Mouse (Mus musculus) kidney, embryonic 16.5 days (tissue): Measurements from ENCODE around the gene Immt. TPM values are rescaled to one million over a fixed set of nuclear protein-coding genes. Genes with fewer than 3 reads are reported as not detected.

Source experiments
- ATAC-seq: fragments of 200-750 bp; cut with Nextera tagmentation; 2 replicates; pipeline ENCODE4 v1.8.0; 2017; ENCODE audit warnings: moderate TSS enrichment; ENCODE audit not compliant: low FRiP score, low TSS enrichment
- H3K27ac ChIP-seq: fragments of 300-500 bp; sonication (generic); 2 replicates; pipeline ENCODE4 v1.5.1; 2014; ENCODE audit warnings: low read length
- H3K27me3 ChIP-seq: fragments of 300-500 bp; sonication (generic); 2 replicates; pipeline ENCODE4 v1.6.1; 2014; ENCODE audit warnings: low read length, control low read depth, mixed read lengths; ENCODE audit not compliant: insufficient read depth
- H3K36me3 ChIP-seq: fragments of 300-500 bp; sonication (generic); 2 replicates; pipeline ENCODE4 v1.6.1; 2014; ENCODE audit warnings: low read length, control low read depth, mixed read lengths; ENCODE audit not compliant: insufficient read depth
- H3K4me1 ChIP-seq: fragments of 300-500 bp; sonication (generic); 2 replicates; pipeline ENCODE4 v1.6.1; 2014; ENCODE audit warnings: low read length, control low read depth, mixed read lengths; ENCODE audit not compliant: insufficient read depth
- H3K4me2 ChIP-seq: fragments of 300-500 bp; sonication (generic); replicated peaks from 2 replicates; pipeline ENCODE4 v1.6.1; 2014; ENCODE audit warnings: low read depth, low read length
- H3K4me3 ChIP-seq: fragments of 300-500 bp; sonication (generic); 2 replicates; pipeline ENCODE4 v1.5.1; 2014; ENCODE audit warnings: mild to moderate bottlenecking, low read length
- H3K9ac ChIP-seq: fragments of 300-500 bp; sonication (generic); replicated peaks from 2 replicates; pipeline ENCODE4 v1.6.1; 2014; ENCODE audit warnings: low read length
- H3K9me3 ChIP-seq: fragments of 300-500 bp; sonication (generic); 2 replicates; pipeline ENCODE4 v1.6.1; 2016; ENCODE audit warnings: low read length, control low read depth
- WGBS: fragments of 180-500 bp; shearing (Covaris S2); extraction: QIAGEN DNeasy Blood & Tissue Kit; methylation state at CpG from one replicate; pipeline ENCODE4 v1.1.7; 2014; 5-methylcytosine and 5-hydroxymethylcytosine counted together
- polyA plus RNA-seq: library from polyadenylated mRNA; unstranded; fragments of >200 nt; fragmentation: Nextera tagmentation; extraction: Ambion mirVana; gene quantifications from 2 replicates; pipeline ENCODE4 v1.2.1, GENCODE M21; 2015

Immt gene
- polyA plus RNA-seq, 1 experiment from 2014 or later = 251 TPM

DNA sequence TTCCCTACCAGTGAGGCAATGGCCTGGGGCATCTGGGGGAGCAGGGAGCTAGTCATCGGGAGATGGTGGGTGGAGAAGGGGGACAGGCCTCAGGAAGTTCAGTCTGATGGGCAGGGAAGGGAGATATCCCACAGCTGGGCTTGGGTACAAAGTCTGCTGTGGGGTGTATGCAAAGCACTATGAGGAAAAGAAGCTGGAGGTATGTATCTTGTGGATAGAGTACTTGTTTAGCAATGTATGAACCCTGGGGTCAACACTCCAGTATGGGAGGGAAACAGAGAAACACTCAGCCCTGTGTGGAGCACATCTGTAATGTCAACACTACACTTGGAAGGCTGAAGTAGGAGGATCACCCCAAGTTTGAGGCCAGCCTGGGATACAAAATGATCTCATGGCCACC, 24.4 kb upstream of the Immt start:
- Histone ChIP-seq H3K27me3 (no peaks in the 10 kb centered on the region), H3K9me3 (no peaks in the 10 kb centered on the region), H3K4me1 (no peaks in the 10 kb centered on the region), H3K4me3 (no peak overlapping the region), H3K36me3 (peaks cover 6% of the 10 kb centered on the region; the same call in 1 of the 2 replicates), H3K9ac (no peak overlapping the region), H3K4me2 (no peak overlapping the region), H3K27ac (no peak overlapping the region)
- WGBS = 48% methylated on average over 1 of the region's 1 CpGs
- ATAC-seq = no peak

DNA sequence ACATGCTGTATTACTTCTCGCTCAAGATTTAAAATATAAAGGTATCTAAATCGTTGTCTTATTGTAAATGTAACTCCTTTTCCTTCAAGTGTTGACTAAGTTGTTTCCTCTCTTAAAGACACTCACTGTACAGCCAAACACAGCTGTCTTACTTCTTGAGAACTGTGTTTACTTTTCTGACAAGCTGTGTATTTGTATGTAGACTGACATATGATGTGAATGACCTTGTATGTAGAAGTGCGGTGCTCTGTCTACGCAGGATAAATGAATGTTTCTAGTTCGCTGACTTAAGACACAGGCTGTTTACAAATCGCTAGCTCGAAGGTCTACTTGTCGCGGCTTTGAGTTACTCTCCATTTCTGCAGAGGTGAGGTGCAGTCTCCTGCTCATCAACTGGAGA, 21.2 kb upstream of the Immt start:
- Histone ChIP-seq H3K27ac (no peak overlapping the region), H3K9me3 (no peaks in the 10 kb centered on the region), H3K4me1 (no peaks in the 10 kb centered on the region), H3K9ac (no peak overlapping the region), H3K4me2 (no peak overlapping the region), H3K36me3 (peaks cover 12% of the 10 kb centered on the region), H3K27me3 (no peaks in the 10 kb centered on the region), H3K4me3 (no peak overlapping the region)
- no peak for ATAC-seq
- 72% methylated on average over 9 of the region's 9 CpGs for WGBS

DNA sequence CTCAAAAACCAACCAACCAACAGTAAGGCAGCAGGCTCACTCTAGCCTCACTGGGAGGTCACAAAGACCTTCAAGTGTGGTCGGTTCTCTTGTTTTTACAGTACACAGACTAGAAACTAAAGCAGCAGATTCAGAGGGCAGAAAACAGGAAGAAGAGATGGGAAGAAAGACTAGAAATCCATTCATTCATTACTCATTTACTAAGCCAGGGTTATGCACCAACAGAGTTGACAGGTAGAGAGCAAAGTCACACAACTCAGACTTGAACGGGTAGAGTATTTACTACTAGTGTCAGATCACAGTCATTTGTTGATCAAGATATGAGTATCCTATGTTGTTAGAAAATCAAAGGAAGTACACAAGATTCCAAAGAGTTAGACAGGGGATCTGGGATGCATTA, 18.3 kb upstream of the Immt start:
- Histone ChIP-seq H3K27ac (no peak overlapping the region), H3K9ac (no peak overlapping the region), H3K36me3 (peaks cover 38% of the 10 kb centered on the region), H3K4me3 (no peak overlapping the region), H3K27me3 (no peaks in the 10 kb centered on the region), H3K9me3 (no peaks in the 10 kb centered on the region), H3K4me1 (no peaks in the 10 kb centered on the region), H3K4me2 (no peak overlapping the region)
- 74% methylated on average over 2 of the region's 2 CpGs for WGBS
- ATAC-seq = no peak

DNA sequence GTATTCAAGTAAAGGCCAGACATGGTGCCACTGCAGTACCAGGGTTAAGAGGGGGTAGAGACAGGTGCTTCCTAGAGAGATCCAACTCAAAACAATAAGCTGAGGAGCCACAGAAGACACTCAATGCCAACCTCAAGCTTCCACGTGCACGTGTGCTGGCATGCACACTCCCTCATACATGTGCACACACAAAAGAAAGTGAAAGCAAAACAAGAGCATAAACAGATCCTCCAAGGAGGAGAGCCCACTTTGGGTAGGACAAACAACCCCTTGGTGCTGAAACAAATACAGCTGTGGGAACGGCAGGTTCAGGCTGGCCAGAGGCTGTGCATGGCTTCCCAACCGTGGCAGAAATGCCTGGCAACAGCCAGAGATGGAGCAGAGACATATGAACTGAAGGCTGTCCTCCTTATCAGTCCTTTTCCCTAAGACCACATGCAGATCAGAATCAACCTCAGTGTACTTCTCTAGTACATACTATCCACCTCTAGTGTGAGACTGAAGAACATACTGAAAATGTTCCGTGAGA, 11.3 kb upstream of the Immt start:
- Histone ChIP-seq H3K9ac (peak overlapping the region; percentile 25; the same call in 1 of the 2 replicates), H3K4me1 (peaks cover 15% of the 10 kb centered on the region), H3K27me3 (no peaks in the 10 kb centered on the region), H3K4me3 (no peak overlapping the region), H3K9me3 (no peaks in the 10 kb centered on the region), H3K27ac (no peak overlapping the region), H3K36me3 (peaks cover 34% of the 10 kb centered on the region), H3K4me2 (no peak overlapping the region)
- peak; percentile 68 for ATAC-seq
- WGBS = 63% methylated on average over 5 of the region's 5 CpGs

DNA sequence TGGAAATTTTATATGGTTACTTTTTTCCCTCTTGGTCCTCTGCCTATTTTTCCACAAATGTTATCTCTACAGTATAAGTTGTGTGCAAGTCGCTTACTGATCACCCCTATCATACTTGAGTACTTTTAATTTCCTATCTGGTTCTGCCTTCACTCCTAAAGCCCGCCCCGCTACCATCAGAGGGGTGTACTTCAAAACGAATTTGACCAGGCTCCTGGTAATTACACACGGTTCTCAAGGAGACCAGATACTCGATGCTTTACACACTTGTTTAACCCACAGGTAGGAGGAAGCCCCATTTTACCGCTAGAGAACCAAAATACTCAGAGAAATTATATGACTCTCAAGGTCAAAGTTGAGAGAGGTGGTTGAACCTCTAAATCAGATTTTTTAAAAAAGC, 8.0 kb upstream of the Immt start:
- 2% methylated on average over 7 of the region's 7 CpGs for WGBS
- Histone ChIP-seq H3K9me3 (no peaks in the 10 kb centered on the region), H3K4me1 (peaks cover 15% of the 10 kb centered on the region), H3K4me3 (peak overlapping the region; percentile 84), H3K9ac (peak overlapping the region; percentile 76), H3K27ac (peak overlapping the region; percentile 53; the same call in 1 of the 2 replicates), H3K36me3 (peaks cover 6% of the 10 kb centered on the region), H3K4me2 (peak overlapping the region; percentile 85), H3K27me3 (no peaks in the 10 kb centered on the region)
- peak; percentile 42 for ATAC-seq

DNA sequence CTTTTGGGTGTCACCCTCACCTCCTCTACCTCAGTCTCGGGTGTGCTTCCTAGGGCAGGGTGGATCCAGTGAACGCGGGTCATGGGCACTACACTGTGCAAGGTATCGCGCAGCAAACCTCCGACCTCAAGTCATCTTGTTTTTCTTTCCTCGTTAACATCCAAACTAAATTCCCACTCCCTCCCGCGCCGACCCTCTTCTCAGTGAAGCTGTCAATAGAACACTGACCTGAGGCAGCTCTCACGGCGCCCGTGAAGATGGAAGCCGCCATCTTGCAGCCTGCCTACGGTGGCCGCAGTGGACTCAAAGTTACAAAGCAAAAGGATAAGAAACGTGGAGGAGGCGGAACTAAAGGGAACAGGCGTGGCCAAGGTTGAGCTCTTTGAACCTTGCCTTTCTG, 7.6 kb upstream of the Immt start:
- Histone ChIP-seq H3K4me2 (peak overlapping the region; percentile 85), H3K4me3 (peak overlapping the region; percentile 84), H3K27ac (peak overlapping the region; percentile 53), H3K9ac (peak overlapping the region; percentile 76), H3K9me3 (no peaks in the 10 kb centered on the region), H3K27me3 (no peaks in the 10 kb centered on the region), H3K4me1 (peaks cover 15% of the 10 kb centered on the region), H3K36me3 (peaks cover 2% of the 10 kb centered on the region)
- under 1% methylated on average over 19 of the region's 19 CpGs for WGBS
- ATAC-seq = peak; percentile 87

DNA sequence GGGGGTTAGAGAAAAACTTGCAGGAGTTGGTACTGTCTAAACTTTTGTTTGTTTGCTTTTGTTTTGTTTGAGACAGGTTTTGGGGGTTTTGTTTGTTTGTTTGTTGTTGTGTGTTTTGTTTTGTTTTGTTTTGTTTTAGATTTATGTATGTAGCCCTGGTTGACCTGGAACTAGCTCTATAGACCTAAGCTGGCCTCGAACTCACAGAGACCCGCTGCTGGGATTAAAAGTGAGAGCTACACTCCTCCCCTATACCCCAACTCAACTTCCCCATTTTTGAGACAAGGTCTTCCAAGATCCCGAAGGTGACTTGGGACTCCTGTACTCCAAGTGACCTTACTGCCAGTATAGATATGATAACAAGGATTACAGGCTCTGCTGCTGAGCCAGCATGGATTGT, 7.2 kb upstream of the Immt start:
- peaks cover 15% of the 10 kb centered on the region for H3K4me1 ChIP-seq
- ATAC-seq = peak; percentile 24; the same call in 1 of the 2 replicates
- H3K9me3 ChIP-seq = no peaks in the 10 kb centered on the region
- no peaks in the 10 kb centered on the region for H3K36me3 ChIP-seq
- peak overlapping the region; percentile 84 for H3K4me3 ChIP-seq
- H3K27ac ChIP-seq = peak overlapping the region; percentile 5; the same call in 1 of the 2 replicates
- 26% methylated on average over 3 of the region's 3 CpGs for WGBS
- peak overlapping the region; percentile 76 for H3K9ac ChIP-seq
- no peaks in the 10 kb centered on the region for H3K27me3 ChIP-seq
- H3K4me2 ChIP-seq = peak overlapping the region; percentile 85

DNA sequence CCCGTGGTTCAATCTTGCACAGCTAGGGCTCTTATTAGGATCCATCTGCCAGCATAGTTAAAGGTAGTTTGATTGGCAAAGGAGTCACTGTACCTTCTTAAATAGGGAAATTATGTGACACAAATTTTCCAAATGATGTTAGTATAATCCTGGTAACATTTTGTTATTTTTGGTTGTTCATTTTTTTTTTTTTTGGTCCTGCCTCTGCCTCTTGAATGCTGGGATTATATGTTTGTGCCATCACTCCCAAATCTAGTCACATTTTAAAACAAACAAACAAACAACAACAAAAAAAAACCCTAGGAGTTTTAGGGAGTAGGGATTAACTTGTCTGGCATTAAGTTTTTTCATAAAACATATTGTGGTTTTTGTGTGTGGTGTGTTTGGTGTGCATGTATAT, 4.3 kb upstream of the Immt start, which contains the start of gene Mrpl35:
Gene Mrpl35, minus strand, starts transcription at position 101 of the 400 bp plus-strand sequence.
- Histone ChIP-seq H3K27ac (no peak within 1 kb of the TSS), H3K4me1 (peaks cover 9% of the 10 kb centered on the region), H3K4me3 (no peak within 1 kb of the TSS), H3K9ac (no peak within 1 kb of the TSS), H3K4me2 (no peak within 1 kb of the TSS), H3K27me3 (no peaks in the 10 kb centered on the region), H3K9me3 (no peaks in the 10 kb centered on the region), H3K36me3 (no peaks in the 10 kb centered on the region)
- 33% methylated on average over 1 of the region's 1 CpGs for WGBS
- no peak for ATAC-seq

DNA sequence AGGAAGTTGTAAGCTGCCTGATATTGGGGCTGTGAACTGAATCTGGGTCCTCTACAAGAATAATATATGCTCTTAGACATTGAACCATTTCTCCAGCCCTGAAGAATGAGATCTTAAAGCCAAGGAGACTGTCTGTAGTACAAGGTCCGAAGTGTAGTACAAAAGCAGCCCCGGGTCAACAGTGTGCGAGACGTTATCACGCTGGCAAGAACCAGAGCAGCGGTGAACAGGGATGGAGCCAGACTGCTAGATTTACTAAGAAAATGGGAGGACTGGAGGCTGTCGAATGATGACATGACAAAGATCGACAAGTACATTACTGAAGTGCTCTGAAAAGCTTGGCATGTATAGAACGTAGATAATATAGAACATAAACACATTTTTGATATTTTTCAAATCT, 1.4 kb upstream of the Immt start:
- Histone ChIP-seq H3K9me3 (no peaks in the 10 kb centered on the region), H3K4me2 (no peak overlapping the region), H3K4me3 (no peak overlapping the region), H3K4me1 (peaks cover 10% of the 10 kb centered on the region), H3K36me3 (no peaks in the 10 kb centered on the region), H3K27ac (no peak overlapping the region), H3K27me3 (no peaks in the 10 kb centered on the region), H3K9ac (no peak overlapping the region)
- ATAC-seq = no peak
- WGBS = 88% methylated on average over 9 of the region's 9 CpGs

DNA sequence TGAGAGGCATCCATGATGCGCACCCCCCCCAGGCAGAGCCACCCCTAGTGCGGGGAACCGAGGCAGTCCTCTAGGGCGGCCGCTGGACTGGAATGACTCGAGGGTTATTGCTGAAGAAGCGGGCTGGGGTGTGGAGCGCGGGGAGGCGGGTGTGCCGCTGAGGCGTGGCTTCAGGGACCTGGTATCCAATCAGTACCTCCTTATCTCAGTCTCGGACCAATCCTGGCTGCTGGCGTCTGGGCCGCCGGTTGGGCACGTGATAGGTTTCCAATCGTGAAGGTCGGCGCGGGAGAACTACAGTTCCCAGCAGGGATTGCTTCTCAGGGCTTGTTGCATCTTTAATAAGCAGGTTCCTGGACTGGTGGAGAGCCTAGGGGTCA, 440 bp downstream of the Immt start:
- Histone ChIP-seq H3K4me2 (peak overlapping the region; percentile 91), H3K36me3 (no peaks in the 10 kb centered on the region), H3K9ac (peak overlapping the region; percentile 85), H3K27ac (peak overlapping the region; percentile 88), H3K4me1 (peaks cover 10% of the 10 kb centered on the region), H3K4me3 (peak overlapping the region; percentile 75), H3K27me3 (no peaks in the 10 kb centered on the region), H3K9me3 (no peaks in the 10 kb centered on the region)
- ATAC-seq = peak; percentile 99
- under 1% methylated on average over 21 of the region's 21 CpGs for WGBS
